Mouse (Mus musculus) kidney, adult 9 months (tissue): ENCODE results near the gene Rpn2.

Experiments used
- DNase-seq: peaks from one replicate; pipeline ENCODE4 v3.0.0; 2022

The Rpn2 gene

GRCm38 (mm10) chr2:157313718-157314117 lies 34.9 kb downstream of the Rpn2 start:
- DNase-seq, result no peak

GRCm38 (mm10) chr2:157314310-157314709 lies 35.5 kb downstream of the Rpn2 start:
- peak; percentile 22 for DNase-seq

GRCm38 (mm10) chr2:157315486-157315885 lies 36.7 kb downstream of the Rpn2 start:
- DNase-seq, result no peak

- no peak for DNase-seq
These were observed 37.6 kb downstream of the Rpn2 start for GRCm38 (mm10) chr2:157316358-157316933.

GRCm38 (mm10) chr2:157317220-157317619 lies 38.4 kb downstream of the Rpn2 start:
- DNase-seq, result no peak

- no peak for DNase-seq
These were observed 41.3 kb downstream of the Rpn2 start for GRCm38 (mm10) chr2:157320135-157320534.

- peak; percentile 31 for DNase-seq
These were observed 42.1 kb downstream of the Rpn2 start for GRCm38 (mm10) chr2:157320886-157321285.

- no peak for DNase-seq
These were observed 43.4 kb downstream of the Rpn2 start for GRCm38 (mm10) chr2:157322029-157322766.

- DNase-seq, result no peak
These were observed 46.4 kb downstream of the Rpn2 start for GRCm38 (mm10) chr2:157325238-157325637.

GRCm38 (mm10) chr2:157328106-157328505 lies 49.3 kb downstream of the Rpn2 start:
- no peak for DNase-seq

GRCm38 (mm10) chr2:157328570-157328969 lies 49.8 kb downstream of the Rpn2 start:
- DNase-seq, result no peak

- DNase-seq, result no peak
These were observed 53.2 kb downstream of the Rpn2 start for GRCm38 (mm10) chr2:157332059-157332458.

GRCm38 (mm10) chr2:157338663-157339062 lies 59.8 kb downstream of the Rpn2 start:
- DNase-seq, result peak; percentile 70

- DNase-seq, result peak; percentile 21
These were observed 60.7 kb downstream of the Rpn2 start for GRCm38 (mm10) chr2:157339532-157339931.

- DNase-seq, result peak; percentile 43
These were observed 61.5 kb downstream of the Rpn2 start for GRCm38 (mm10) chr2:157340221-157340741.

GRCm38 (mm10) chr2:157341554-157342270 lies 62.9 kb downstream of the Rpn2 start:
- DNase-seq, result peak; percentile 66

- DNase-seq, result no peak
These were observed 63.6 kb downstream of the Rpn2 start for GRCm38 (mm10) chr2:157342328-157342926.

GRCm38 (mm10) chr2:157343337-157343736 lies 64.5 kb downstream of the Rpn2 start:
- DNase-seq, result no peak

GRCm38 (mm10) chr2:157347361-157348159 lies 68.7 kb downstream of the Rpn2 start, which contains the start of gene Ghrh:
TSS of gene Ghrh (minus strand) at chr2:157347506.
- DNase-seq, result no peak

- no peak for DNase-seq
These were observed 70.4 kb downstream of the Rpn2 start for GRCm38 (mm10) chr2:157349121-157349778.

- no peak for DNase-seq
These were observed 74.4 kb downstream of the Rpn2 start for GRCm38 (mm10) chr2:157353183-157353582.

- no peak for DNase-seq
These were observed 75.3 kb downstream of the Rpn2 start for GRCm38 (mm10) chr2:157354106-157354505.
